Mouse (Mus musculus) gonadal fat pad, adult 2 months (tissue): ENCODE data around the gene Ptgr1. TPM values are rescaled to one million over a fixed set of nuclear protein-coding genes. Genes with fewer than 3 reads are reported as not detected.

Experiments
- DNase-seq: peaks from one replicate; pipeline ENCODE4 v3.0.0-alpha.2; 2012; ENCODE audit warnings: low read depth
- polyA plus RNA-seq: library from polyadenylated mRNA; depleted of rRNA; stranded (reverse); fragments of >200 nt; gene quantifications from 2 replicates; pipeline ENCODE4 v1.2.3, GENCODE M21; 2012

The Ptgr1 gene
- polyA plus RNA-seq, 1 experiment: 6.8 TPM

- DNase-seq: no peak
Measured at GRCm38 (mm10) chr4:58990609-58991434, 3.9 kb upstream of the Ptgr1 start.

- DNase-seq: no peak
Measured at GRCm38 (mm10) chr4:58989303-58989898, 2.5 kb upstream of the Ptgr1 start.

- DNase-seq: no peak
Measured at GRCm38 (mm10) chr4:58985157-58985648, 1.7 kb downstream of the Ptgr1 start.

GRCm38 (mm10) chr4:58982806-58983205, 4.1 kb downstream of the Ptgr1 start:
- no peak for DNase-seq

GRCm38 (mm10) chr4:58981421-58981820, 5.5 kb downstream of the Ptgr1 start:
- no peak for DNase-seq

- DNase-seq: no peak
Measured at GRCm38 (mm10) chr4:58975711-58976110, 11.2 kb downstream of the Ptgr1 start.

- no peak for DNase-seq
Measured at GRCm38 (mm10) chr4:58970678-58971077, 16.2 kb downstream of the Ptgr1 start.

GRCm38 (mm10) chr4:58965136-58965535, 21.8 kb downstream of the Ptgr1 start:
- DNase-seq: no peak

GRCm38 (mm10) chr4:58963271-58963670, 23.6 kb downstream of the Ptgr1 start:
- no peak for DNase-seq

GRCm38 (mm10) chr4:58961719-58962118, 25.2 kb downstream of the Ptgr1 start:
- no peak for DNase-seq

GRCm38 (mm10) chr4:58952630-58953029, 34.3 kb downstream of the Ptgr1 start:
- DNase-seq: no peak

- no peak for DNase-seq
Measured at GRCm38 (mm10) chr4:58948391-58948790, 38.5 kb downstream of the Ptgr1 start.

GRCm38 (mm10) chr4:58944695-58945094, 42.2 kb downstream of the Ptgr1 start:
- DNase-seq: no peak

- DNase-seq: no peak
Measured at GRCm38 (mm10) chr4:58944206-58944553, 42.7 kb downstream of the Ptgr1 start.

- no peak for DNase-seq
Measured at GRCm38 (mm10) chr4:58943420-58944205, 43.3 kb downstream of the Ptgr1 start, which contains the start of gene Zkscan16. Gene Zkscan16, plus strand, starts transcription at chr4:58943628.

- no peak for DNase-seq
Measured at GRCm38 (mm10) chr4:58942942-58943341, 44.0 kb downstream of the Ptgr1 start.

- no peak for DNase-seq
Measured at GRCm38 (mm10) chr4:58941638-58942037, 45.3 kb downstream of the Ptgr1 start.

GRCm38 (mm10) chr4:58935846-58936245, 51.1 kb downstream of the Ptgr1 start:
- DNase-seq: no peak

GRCm38 (mm10) chr4:58934746-58935476, 52.0 kb downstream of the Ptgr1 start:
- no peak for DNase-seq

- DNase-seq: no peak
Measured at GRCm38 (mm10) chr4:58934308-58934707, 52.6 kb downstream of the Ptgr1 start.

GRCm38 (mm10) chr4:58932541-58932940, 54.4 kb downstream of the Ptgr1 start:
- no peak for DNase-seq

GRCm38 (mm10) chr4:58927661-58928060, 59.3 kb downstream of the Ptgr1 start:
- DNase-seq: no peak
